Mouse (Mus musculus) ES-E14 (cell line): ENCODE data around the gene Coa7. TPM values are rescaled to one million over a fixed set of nuclear protein-coding genes. Genes with fewer than 3 reads are reported as not detected.

Experiments
- DNase-seq: peaks from one replicate; pipeline ENCODE4 v3.0.0-alpha.2; 2013; ENCODE audit warnings: low read depth, low spot score
- H3K27ac ChIP-seq: 2 replicates; pipeline ENCODE4 v1.5.1; 2012; ENCODE audit warnings: low read depth, mild to moderate bottlenecking, low read length, moderate library complexity, mixed read lengths; ENCODE audit not compliant: poor library complexity, insufficient read depth, severe bottlenecking
- H3K36me3 ChIP-seq: 2 replicates; pipeline ENCODE4 v1.6.1; 2012; ENCODE audit warnings: mild to moderate bottlenecking, low read length, moderate library complexity, mixed read lengths; ENCODE audit not compliant: control insufficient read depth, poor library complexity, insufficient read depth, severe bottlenecking
- H3K4me1 ChIP-seq, 2 experiments: fragments of 150-350 bp in 1 of 2; sonication (generic) in 1 of 2; 2 replicates each; pipeline ENCODE4 v1.6.1; 2012; ENCODE audit warnings: low read length in 2 of 2, mild to moderate bottlenecking in 1 of 2, mixed read lengths in 1 of 2; ENCODE audit not compliant: control insufficient read depth in 2 of 2, insufficient read depth in 2 of 2, poor library complexity in 1 of 2
- H3K4me3 ChIP-seq, 2 experiments: fragments of 150-350 bp in 1 of 2; sonication (generic) in 1 of 2; 2 replicates each; pipeline ENCODE4 v1.5.1; 2012; ENCODE audit warnings: low read length in 2 of 2, low read depth in 1 of 2, mild to moderate bottlenecking in 1 of 2, mixed read lengths in 1 of 2; ENCODE audit not compliant: insufficient read depth in 1 of 2, poor library complexity in 1 of 2, severe bottlenecking in 1 of 2
- H3K9ac ChIP-seq: 2 replicates; pipeline ENCODE4 v1.6.1; 2012; ENCODE audit warnings: low read depth, mild to moderate bottlenecking, low read length, mixed read lengths; ENCODE audit not compliant: poor library complexity, insufficient read depth, severe bottlenecking
- H3K9me3 ChIP-seq: fragments of 150-350 bp; sonication (generic); 2 replicates; pipeline ENCODE4 v1.6.1; 2012; ENCODE audit warnings: low read depth, mild to moderate bottlenecking, low read length; ENCODE audit not compliant: control insufficient read depth, insufficient read depth
- CHD2 ChIP-seq: IDR thresholded peaks from 2 replicates; pipeline ENCODE4 v1.6.1; 2014; ENCODE audit warnings: mild to moderate bottlenecking, low read depth, low read length, inconsistent platforms
- HCFC1 ChIP-seq: IDR thresholded peaks from 2 replicates; pipeline ENCODE4 v1.6.1; 2012; ENCODE audit warnings: low read length, inconsistent platforms, borderline replicate concordance; ENCODE audit not compliant: insufficient read depth
- MAFK ChIP-seq: IDR thresholded peaks from 2 replicates; pipeline ENCODE4 v1.6.1; 2014; ENCODE audit warnings: mild to moderate bottlenecking, low read depth, low read length, inconsistent platforms; ENCODE audit not compliant: insufficient read depth
- ZC3H11A ChIP-seq: IDR thresholded peaks from 2 replicates; pipeline ENCODE4 v1.6.1; 2012; ENCODE audit warnings: low read depth, mild to moderate bottlenecking, inconsistent platforms, low read length, borderline replicate concordance
- ZNF384 ChIP-seq: IDR thresholded peaks from 2 replicates; pipeline ENCODE4 v1.6.1; 2012; ENCODE audit warnings: low read depth, low read length, inconsistent platforms
- in situ Hi-C, 2 experiments: fragments of 600-800 bp; cut with MboI; formaldehyde crosslinking; loops; one replicate each; pipeline ENCODE4 v1.15.1; 2025; ENCODE audit warnings: low sequenced_read_pairs in 2 of 2, inconsistent platforms in 1 of 2; ENCODE audit not compliant: unreplicated experiment in 2 of 2
- total RNA-seq: library from RNA; depleted of rRNA; stranded (reverse); fragments of 300-350 nt; gene quantifications from 2 replicates; pipeline ENCODE4 v1.2.3, GENCODE M21; 2012

The Coa7 gene
- total RNA-seq, 1 experiment, result 37.0 TPM

- in situ Hi-C loops, result no loop called here
- H3K4me1 ChIP-seq, result peaks cover 23 to 44% of the 10 kb centered on the region in 2 experiments
- no peaks in the 10 kb centered on the region for H3K9me3 ChIP-seq
- H3K36me3 ChIP-seq, result no peaks in the 10 kb centered on the region
- no peak overlapping the region; the same call in 1 of the 2 replicates for H3K27ac ChIP-seq
- H3K4me3 ChIP-seq, result peak overlapping the region; percentile 2 to 29; a peak in 2 of 4 replicates
- no peak for DNase-seq
- no peak for TF ChIP-seq HCFC1
- TF ChIP-seq MAFK, result no peak
- no peak for TF ChIP-seq ZC3H11A
- no peak for TF ChIP-seq ZNF384
- no peak for TF ChIP-seq CHD2
- no peak overlapping the region for H3K9ac ChIP-seq
These were observed 32.5 kb downstream of the Coa7 start for GRCm38 (mm10) chr4:108360136-108361055.

DNA sequence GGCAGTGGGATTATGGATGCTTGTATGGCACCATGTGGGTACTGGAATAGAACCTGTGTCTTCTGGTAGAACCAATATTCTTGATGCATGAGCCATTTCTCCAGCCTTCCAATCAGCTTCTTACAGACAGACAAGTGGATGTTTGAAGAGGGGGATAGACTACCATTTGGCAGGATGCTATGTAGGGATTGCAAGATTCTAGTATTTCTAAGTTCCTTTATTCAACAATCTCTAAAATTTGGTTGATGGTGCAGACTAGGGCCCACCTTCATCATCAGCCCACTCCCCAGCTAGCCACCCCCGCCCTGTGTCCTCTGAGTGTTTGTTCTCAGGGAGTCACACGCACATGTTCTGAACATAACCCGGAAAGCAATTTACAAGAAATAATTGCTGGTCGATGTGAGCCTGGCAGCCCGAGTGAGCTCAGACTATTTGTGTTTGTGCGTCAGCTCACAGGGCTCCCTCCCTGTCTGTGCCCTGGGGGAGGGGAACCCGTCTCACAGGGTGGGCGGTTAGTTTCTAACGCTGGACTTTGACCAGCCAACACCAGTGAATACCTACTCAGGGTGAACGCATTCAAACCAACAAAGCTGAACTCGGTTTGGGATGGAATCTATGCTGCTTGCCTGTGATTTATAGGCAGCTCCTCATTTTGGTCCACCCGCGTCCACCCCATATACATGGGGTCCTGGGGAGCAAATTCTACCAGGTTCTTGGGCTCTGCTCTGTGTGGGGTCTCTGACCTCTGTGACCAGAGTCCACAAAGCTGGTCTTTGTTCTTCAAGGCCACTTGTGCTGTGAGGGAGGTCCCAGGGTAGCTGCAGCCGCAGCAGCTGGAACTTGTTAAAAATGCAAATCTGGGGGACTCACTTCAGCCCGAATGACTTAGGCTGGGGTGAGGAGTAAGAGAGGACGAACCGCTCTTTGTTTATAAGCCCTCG lies 34.7 kb downstream of the Coa7 start:
- Histone ChIP-seq H3K4me1 (peaks cover 23 to 44% of the 10 kb centered on the region in 2 experiments), H3K9ac (no peak overlapping the region), H3K4me3 (peak overlapping the region; percentile 4 to 55; a peak in 3 of 4 replicates), H3K36me3 (no peaks in the 10 kb centered on the region), H3K9me3 (no peaks in the 10 kb centered on the region), H3K27ac (peak overlapping the region; percentile 90)
- in situ Hi-C loops, result no loop called here
- TF ChIP-seq CHD2 (no peak), HCFC1 (no peak; the same call in 1 of the 2 replicates), MAFK (no peak), ZC3H11A (no peak), ZNF384 (no peak)
- DNase-seq, result no peak

GRCm38 (mm10) chr4:108363355-108364110 lies 35.6 kb downstream of the Coa7 start:
- no peaks in the 10 kb centered on the region for H3K36me3 ChIP-seq
- H3K9ac ChIP-seq, result no peak overlapping the region
- peak overlapping the region; percentile 90 for H3K27ac ChIP-seq
- H3K9me3 ChIP-seq, result no peaks in the 10 kb centered on the region
- no peak for DNase-seq
- H3K4me1 ChIP-seq, result peaks cover 23 to 43% of the 10 kb centered on the region in 2 experiments
- in situ Hi-C loops, result no loop called here
- TF ChIP-seq ZC3H11A, result no peak
- no peak for TF ChIP-seq MAFK
- TF ChIP-seq ZNF384, result peak; percentile 92; the same call in 1 of the 2 replicates
- no peak for TF ChIP-seq CHD2
- TF ChIP-seq HCFC1, result no peak
- peak overlapping the region; percentile 19 to 55; a peak in 3 of 4 replicates for H3K4me3 ChIP-seq

- H3K9ac ChIP-seq, result no peak overlapping the region
- peak overlapping the region; percentile 90 for H3K27ac ChIP-seq
- in situ Hi-C loops, result no loop called here
- no peaks in the 10 kb centered on the region for H3K9me3 ChIP-seq
- no peaks in the 10 kb centered on the region for H3K36me3 ChIP-seq
- H3K4me1 ChIP-seq, result peaks cover 23 to 40% of the 10 kb centered on the region in 2 experiments
- H3K4me3 ChIP-seq, result no peak overlapping the region
- DNase-seq, result no peak
- TF ChIP-seq MAFK (no peak), ZC3H11A (no peak)
These were observed 36.2 kb downstream of the Coa7 start for GRCm38 (mm10) chr4:108364111-108364476.
